Mouse (Mus musculus): ENCODE results near the gene Jam3.

Gene Jam3

GRCm38 (mm10) chr9:27154763-27155530 lies at the start of gene Jam3:
TSS of gene Jam3 (minus strand) at chr9:27155421.
- DNase-seq, result peak; percentile 90 to 92

GRCm38 (mm10) chr9:27204201-27204600 lies 49.0 kb upstream of the Jam3 start:
- DNase-seq, result no peak

- DNase-seq, result no peak
Observed at GRCm38 (mm10) chr9:27203134-27203533, 47.9 kb upstream of the Jam3 start.

- no peak for DNase-seq
Observed at GRCm38 (mm10) chr9:27201472-27202219, 46.4 kb upstream of the Jam3 start.

- DNase-seq, result peak; percentile 75 to 81
Observed at GRCm38 (mm10) chr9:27193592-27194080, 38.4 kb upstream of the Jam3 start.

GRCm38 (mm10) chr9:27192761-27193591 lies 37.8 kb upstream of the Jam3 start:
- DNase-seq, result no peak

- DNase-seq, result peak; percentile 93 to 94
Observed at GRCm38 (mm10) chr9:27192001-27192760, 37.0 kb upstream of the Jam3 start.

- peak; percentile 71 to 72 for DNase-seq
Observed at GRCm38 (mm10) chr9:27191501-27191981, 36.3 kb upstream of the Jam3 start.

GRCm38 (mm10) chr9:27190461-27190860 lies 35.2 kb upstream of the Jam3 start:
- no peak for DNase-seq

- peak in 1 of 2 experiments; percentile 28 for DNase-seq
Observed at GRCm38 (mm10) chr9:27189306-27189705, 34.1 kb upstream of the Jam3 start.

- DNase-seq, result no peak
Observed at GRCm38 (mm10) chr9:27188677-27189241, 33.5 kb upstream of the Jam3 start.

- DNase-seq, result no peak
Observed at GRCm38 (mm10) chr9:27185820-27186219, 30.6 kb upstream of the Jam3 start.

GRCm38 (mm10) chr9:27182087-27182486 lies 26.9 kb upstream of the Jam3 start:
- DNase-seq, result no peak

- peak; percentile 41 to 46 for DNase-seq
Observed at GRCm38 (mm10) chr9:27180492-27180891, 25.3 kb upstream of the Jam3 start.

- no peak for DNase-seq
Observed at GRCm38 (mm10) chr9:27178935-27179334, 23.7 kb upstream of the Jam3 start.

- peak; percentile 64 to 73 for DNase-seq
Observed at GRCm38 (mm10) chr9:27176154-27176553, 20.9 kb upstream of the Jam3 start.

GRCm38 (mm10) chr9:27175682-27176081 lies 20.5 kb upstream of the Jam3 start:
- no peak for DNase-seq

GRCm38 (mm10) chr9:27175241-27175640 lies 20.0 kb upstream of the Jam3 start:
- DNase-seq, result no peak

- DNase-seq, result peak in 1 of 2 experiments; percentile 34
Observed at GRCm38 (mm10) chr9:27174079-27174478, 18.9 kb upstream of the Jam3 start.

- DNase-seq, result no peak
Observed at GRCm38 (mm10) chr9:27173646-27174045, 18.4 kb upstream of the Jam3 start.

- no peak for DNase-seq
Observed at GRCm38 (mm10) chr9:27172839-27173238, 17.6 kb upstream of the Jam3 start.

- DNase-seq, result no peak
Observed at GRCm38 (mm10) chr9:27170726-27171125, 15.5 kb upstream of the Jam3 start.
